26 mouse cellular contexts compared by ENCODE assay signal in the genomic region with DNA sequence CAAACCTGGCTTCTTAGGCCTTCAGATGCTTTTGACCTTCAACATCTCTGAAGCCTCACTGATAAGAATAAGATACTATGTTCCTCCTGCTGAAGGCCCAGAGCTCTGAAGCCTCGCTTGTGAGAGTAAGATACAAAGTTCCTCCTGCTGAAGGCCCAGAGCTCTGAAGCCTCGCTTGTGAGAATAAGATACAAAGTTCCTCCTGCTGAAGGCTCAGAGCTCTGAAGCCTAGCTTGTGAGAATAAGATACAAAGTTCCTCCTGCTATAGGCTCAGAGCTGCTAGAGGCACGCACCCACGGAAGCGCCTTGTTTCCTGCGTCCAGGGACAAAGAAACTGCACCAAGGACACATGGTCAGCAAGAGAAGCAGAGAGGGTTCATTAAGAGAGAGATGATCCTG. TPM values are rescaled to one million over a fixed set of nuclear protein-coding genes. Genes with fewer than 3 reads are reported as not detected.
A peak's percentile ranks its signal among the peaks of the same experiment; 100 is the strongest.
DNase-seq lines count a peak whose midpoint lies in the region; ATAC-seq and TF ChIP-seq lines count a peak whose summit lies in the region.
"Had no signal": no experiment of that assay in that cellular context is flagged by ENCODE, and none has a peak within 500 bp of the region (broad histone marks: within the 10 kb centered on the region; RNA-seq: fewer than 3 reads in every experiment).

No protein-coding gene starts in this region.

- no peak overlapping the region for H3K4me2 ChIP-seq in liver, embryonic 14.5 days (ENCODE audit: low read depth)
- H3K4me2 ChIP-seq: embryonic facial prominence, embryonic 13.5 days; forebrain, embryonic 13.5 days; heart, embryonic 12.5 days; hindbrain, embryonic 15.5 days had no signal

- H3K9ac ChIP-seq in liver, embryonic 14.5 days (replicated peaks) = no peak overlapping the region
- H3K9ac ChIP-seq: embryonic facial prominence, embryonic 13.5 days; forebrain, embryonic 13.5 days; forebrain, postnatal 0 days; heart, embryonic 12.5 days; hindbrain, embryonic 15.5 days had no signal

- no peak for TF ChIP-seq CTCF in testis, adult 2 months (IDR thresholded peaks at IDR 0.05; ENCODE audit: control insufficient read depth, insufficient read depth, insufficient replicate concordance, low read depth, low read length)
- TF ChIP-seq CTCF in liver, embryonic 14.5 days (IDR thresholded peaks at IDR 0.05; ENCODE audit: low read depth) = no peak

- H3K4me3 ChIP-seq in testis, adult 2 months (ENCODE audit: control insufficient read depth, low read depth, low read length) = no peak overlapping the region
- H3K4me3 ChIP-seq in liver, embryonic 14.5 days (ENCODE audit: insufficient read depth in 1 of 2, low read depth in 2 of 2, low read length in 2 of 2) = no peak overlapping the region
- H3K4me3 ChIP-seq: embryonic facial prominence, embryonic 13.5 days; forebrain, embryonic 13.5 days; heart, embryonic 12.5 days; hindbrain, embryonic 15.5 days had no signal

- DNase-seq in adrenal gland, adult 2 months = peak; percentile 10
- DNase-seq in adrenal gland, postnatal 10 days = no peak
- no peak for DNase-seq in testis, postnatal 10 days (ENCODE audit: low spot score)
- DNase-seq in liver, embryonic 14.5 days (ENCODE audit: low read depth in 3 of 3, low spot score in 3 of 3) = no peak
- DNase-seq in heart, postnatal 14 days = no peak
- DNase-seq in yolk sac, embryonic 10.5 days (ENCODE audit: low spot score) = no peak
- no peak for DNase-seq in layer of hippocampus, adult 18-20 months (ENCODE audit: low spot score in 2 of 2)
- DNase-seq: adrenal gland, adult 8-10 months; B cell, adult 2 months; cerebellum, adult 18-20 months; cerebellum, adult 9-11 months; cerebellum, postnatal 36 days; forebrain, postnatal 0 days; gastrocnemius, postnatal 14 days; heart, postnatal 36 days had no signal

- no peak for TF ChIP-seq POLR2A in testis, adult 2 months (IDR thresholded peaks at IDR 0.05; ENCODE audit: control insufficient read depth, low read depth, low read length)

- peaks cover 7% of the 10 kb centered on the region for H3K4me1 ChIP-seq in testis, adult 2 months (ENCODE audit: control insufficient read depth, insufficient read depth, low read length)
- H3K4me1 ChIP-seq in liver, embryonic 14.5 days (replicated peaks; ENCODE audit: control insufficient read depth in 2 of 2, insufficient read depth in 2 of 2, low read length in 1 of 2) = peaks cover 3 to 14% of the 10 kb centered on the region in 2 experiments; a peak in 3 of 4 replicates
- H3K4me1 ChIP-seq: embryonic facial prominence, embryonic 13.5 days; forebrain, embryonic 13.5 days; hindbrain, embryonic 15.5 days had no signal

- intact Hi-C loops in heart, postnatal 14 days (cut with DNase I) = no loop called here

- H3K36me3 ChIP-seq in testis, adult 2 months (ENCODE audit: control insufficient read depth, insufficient read depth, low read length) = no peaks in the 10 kb centered on the region
- H3K36me3 ChIP-seq in liver, embryonic 14.5 days (replicated peaks; ENCODE audit: control insufficient read depth, insufficient read depth, low read depth) = no peaks in the 10 kb centered on the region
- H3K36me3 ChIP-seq: G1E had no signal

- no peak for TF ChIP-seq EP300 in liver, embryonic 14.5 days (IDR thresholded peaks at IDR 0.05; ENCODE audit: low read depth)

- no peaks in the 10 kb centered on the region for H3K9me3 ChIP-seq in liver, embryonic 14.5 days (ENCODE audit: control insufficient read depth, low read length)
- H3K9me3 ChIP-seq: embryonic facial prominence, embryonic 13.5 days; forebrain, embryonic 13.5 days; G1E; heart, embryonic 12.5 days; hindbrain, embryonic 15.5 days had no signal

- WGBS in liver, embryonic 14.5 days (ENCODE audit: insufficient replicate concordance) = 47% methylated on average over 6 of the region's 6 CpGs

- peak; percentile 37; the same call in 1 of the 2 replicates for ATAC-seq in liver, embryonic 14.5 days (ENCODE audit: insufficient read depth)
- ATAC-seq: CD4-positive, CD25-positive, alpha-beta regulatory T cell, adult 4 months; forebrain, embryonic 13.5 days; forebrain, postnatal 0 days; Patski had no signal

- peak overlapping the region; percentile 78 for H3K27ac ChIP-seq in testis, adult 2 months (ENCODE audit: control insufficient read depth, insufficient read depth, low read depth, low read length)
- H3K27ac ChIP-seq in liver, embryonic 14.5 days = no peak overlapping the region
- H3K27ac ChIP-seq: embryonic facial prominence, embryonic 13.5 days; forebrain, embryonic 13.5 days; hindbrain, embryonic 15.5 days had no signal

- H3K27me3 ChIP-seq in testis, adult 2 months (ENCODE audit: control insufficient read depth, insufficient read depth, low read length) = no peaks in the 10 kb centered on the region
- no peaks in the 10 kb centered on the region for H3K27me3 ChIP-seq in liver, embryonic 14.5 days (ENCODE audit: control insufficient read depth, insufficient read depth, low read length)
- H3K27me3 ChIP-seq: embryonic facial prominence, embryonic 13.5 days; forebrain, embryonic 13.5 days; heart, embryonic 12.5 days; hindbrain, embryonic 15.5 days; Patski had no signal

RNA-seq across cellular contexts. Expression of a gene that starts 14.8 kb away (rescaled TPM):
- total RNA-seq in adrenal gland, adult 2 months (2021) = 10 to 100 TPM; 12.8 to 40.9 TPM
- 0.19 and 0.61 TPM in 2 replicates for polyA plus RNA-seq in adrenal gland, adult 2 months (2012; rRNA removed)
- total RNA-seq in adrenal gland, postnatal 10 days (2021) = 10 to 100 TPM in 1 of 2 experiments, 1 to 10 TPM in 1; 7.6 to 13.2 TPM
- polyA plus RNA-seq in testis, adult 2 months (2012; rRNA removed) = 219 and 252 TPM in 2 replicates
- not detected in 2 replicates for polyA plus RNA-seq in liver, embryonic 14.5 days (2012; rRNA removed)
- polyA plus RNA-seq in liver, embryonic 14.5 days (2014; fragmentation: Nextera tagmentation; extraction: Ambion mirVana) = not detected in 2 replicates
- total RNA-seq in heart, postnatal 14 days (2021) = under 1 TPM in 1 of 2 experiments, not detected in 1; 0.19 TPM
- not detected for total RNA-seq in layer of hippocampus, adult 18-20 months (2021)
- total RNA-seq: gastrocnemius, adult 18-20 months; gastrocnemius, postnatal 14 days; heart, postnatal 36 days had no signal
- polyA plus RNA-seq: CD4-positive, CD25-positive, alpha-beta regulatory T cell, adult 4 months; embryonic facial prominence, embryonic 13.5 days; forebrain, postnatal 0 days; G1E; heart, embryonic 12.5 days; heart, embryonic 16.5 days; hindbrain, embryonic 11.5 days; Patski had no signal

RNA-seq across cellular contexts. Expression of a gene that starts 43.4 kb away (rescaled TPM):
- 100 to 1,000 TPM; 131 to 211 TPM for total RNA-seq in adrenal gland, adult 2 months (2021)
- 122 and 133 TPM in 2 replicates for polyA plus RNA-seq in adrenal gland, adult 2 months (2012; rRNA removed)
- 100 to 1,000 TPM; 108 to 115 TPM for total RNA-seq in adrenal gland, postnatal 10 days (2021)
- polyA plus RNA-seq in testis, adult 2 months (2012; rRNA removed) = 32.0 and 36.9 TPM in 2 replicates
- 9.0 and 17.1 TPM in 2 replicates for polyA plus RNA-seq in liver, embryonic 14.5 days (2012; rRNA removed)
- polyA plus RNA-seq in liver, embryonic 14.5 days (2014; fragmentation: Nextera tagmentation; extraction: Ambion mirVana) = 60.6 and 62.9 TPM in 2 replicates
- total RNA-seq in heart, postnatal 14 days (2021) = 10 to 100 TPM; 84.0 to 95.2 TPM
- total RNA-seq in layer of hippocampus, adult 18-20 months (2021) = 100 to 1,000 TPM; 129 to 132 TPM

Comparison
In these comparisons a context has a peak if more than half of its experiments do, and no peak if none do; other contexts are left out.
1. RNA of a gene that starts 14.8 kb away (total RNA-seq): 12.8 to 40.9 TPM in adrenal gland, adult 2 months and 7.6 to 13.2 TPM in adrenal gland, postnatal 10 days; 0.19 TPM in heart, postnatal 14 days and not detected in layer of hippocampus, adult 18-20 months; every median in the first group is over 4 times any median in the second.